Mouse (Mus musculus): ENCODE results near the gene Ppat.

Ppat gene

DNA sequence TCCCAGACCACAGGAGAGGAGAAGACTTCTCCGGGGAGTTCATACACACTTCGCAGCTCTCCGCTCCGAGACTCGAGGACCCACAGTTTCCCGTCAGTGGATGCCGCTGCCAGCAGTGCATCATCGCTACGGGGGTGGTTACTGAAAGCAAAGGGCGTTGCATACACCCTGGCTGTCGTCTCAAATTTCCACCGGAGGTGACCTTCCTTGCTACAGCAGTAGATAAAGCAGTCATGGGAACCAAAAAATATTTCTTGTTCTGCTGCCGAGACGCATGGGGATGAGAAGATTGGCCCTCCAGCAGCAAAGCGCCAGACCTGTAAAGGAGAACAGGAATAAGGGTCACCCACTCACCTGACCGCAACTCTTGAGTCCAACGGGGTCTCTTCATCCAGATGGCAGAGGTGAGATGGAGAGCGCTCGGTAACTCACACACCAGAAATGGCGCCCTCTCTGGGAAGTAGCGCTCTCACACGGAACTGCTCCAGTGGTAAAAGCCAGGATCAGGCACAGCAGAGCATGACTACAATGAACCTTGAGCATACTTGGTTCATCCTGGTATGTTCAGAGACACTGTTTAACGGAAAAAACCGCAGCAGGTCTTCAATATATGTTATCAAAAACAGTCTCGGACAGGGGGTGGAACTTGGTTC is 75.1 kb downstream of the Ppat start:
- 92% methylated on average over 25 of the region's 25 CpGs for WGBS

DNA sequence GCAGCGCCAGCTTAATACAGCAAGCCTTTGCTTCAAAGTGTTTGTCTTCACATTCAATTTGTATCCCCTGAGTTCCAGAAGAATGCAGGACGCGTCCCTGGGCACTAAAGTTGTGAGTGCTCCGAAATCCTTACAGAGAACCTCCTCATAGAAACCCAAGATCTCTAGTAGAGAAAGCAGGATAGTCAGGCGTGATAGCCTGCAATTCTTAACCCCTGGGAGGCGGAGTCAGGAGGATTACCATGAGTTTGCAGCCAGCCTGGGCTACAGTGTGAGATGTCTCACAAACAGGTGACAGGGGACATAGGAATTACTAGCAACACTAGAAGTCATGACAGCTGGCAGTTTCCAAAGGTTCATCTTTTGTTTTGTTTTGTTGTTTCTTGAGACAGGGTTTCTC is 81.8 kb downstream of the Ppat start:
- WGBS, result 70% methylated on average over 6 of the region's 6 CpGs

DNA sequence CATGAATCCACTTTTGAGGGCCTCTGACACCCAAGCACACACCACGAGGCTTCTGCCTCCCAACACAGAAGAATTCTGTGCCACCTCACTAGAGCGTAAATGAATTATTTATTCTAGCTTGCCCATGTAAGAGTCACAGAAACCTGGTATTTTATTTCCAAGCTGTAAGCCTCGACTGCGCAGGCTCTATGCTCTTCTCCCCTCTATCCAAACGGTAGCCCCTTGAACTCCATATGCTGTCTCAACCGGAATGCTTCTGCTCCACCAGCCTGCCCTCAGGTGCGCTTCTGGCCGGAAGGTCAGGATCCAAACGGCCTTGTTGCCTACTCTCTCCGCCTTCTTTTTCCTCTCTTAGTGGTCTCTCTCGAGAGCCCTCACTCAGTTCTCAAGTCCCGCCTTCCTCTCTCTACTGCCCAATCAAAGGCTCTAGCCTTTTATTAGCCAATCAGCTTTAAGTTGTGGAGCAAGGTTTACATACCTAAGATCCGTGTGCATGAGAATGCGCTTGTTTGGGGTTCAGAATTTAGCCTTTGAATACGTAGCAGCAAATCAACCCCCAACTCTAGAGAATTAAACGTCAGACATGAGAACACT is 82.6 kb downstream of the Ppat start:
- 51% methylated on average over 16 of the region's 16 CpGs for WGBS

DNA sequence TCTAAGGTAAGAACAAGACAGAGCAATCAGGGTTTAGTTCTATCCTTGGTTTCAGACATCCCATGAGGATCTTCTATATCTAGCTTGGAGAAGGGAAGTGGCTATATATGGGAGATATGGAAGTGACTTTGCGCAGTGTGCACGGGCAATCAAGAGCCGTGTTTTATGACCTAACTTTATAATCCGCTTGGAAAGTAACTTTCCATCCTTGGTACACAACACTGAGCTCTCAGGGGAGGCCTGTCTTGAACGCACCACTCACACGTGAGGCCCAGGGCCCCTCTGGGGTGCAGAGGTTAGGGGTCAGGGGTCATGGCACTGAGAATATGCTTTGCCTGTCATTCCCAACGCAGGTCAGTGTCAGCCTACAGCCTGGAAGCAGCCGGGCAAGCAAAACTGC is 84.6 kb downstream of the Ppat start:
- 92% methylated on average over 8 of the region's 8 CpGs for WGBS
